Mouse (Mus musculus) liver, adult 2 months (tissue): ENCODE data around the gene Tgfa. TPM values are rescaled to one million over a fixed set of nuclear protein-coding genes. Genes with fewer than 3 reads are reported as not detected.

ENCODE experiments used
- DNase-seq: peaks from one replicate; pipeline ENCODE4 v3.0.0-alpha.2; 2011; ENCODE audit warnings: low read depth, low spot score; ENCODE audit errors: extremely low read depth
- H3K27ac ChIP-seq: fragments of 200-500 bp; replicated peaks from 2 replicates; pipeline ENCODE4 v1.5.1; 2012; ENCODE audit warnings: low read depth, mild to moderate bottlenecking, control low read depth, inconsistent platforms, low read length; ENCODE audit not compliant: insufficient read depth
- H3K27me3 ChIP-seq: fragments of 200-500 bp; 2 replicates; pipeline ENCODE4 v1.6.1; 2012; ENCODE audit warnings: mild to moderate bottlenecking, moderate library complexity, low read length, inconsistent platforms; ENCODE audit not compliant: control insufficient read depth, insufficient read depth
- H3K36me3 ChIP-seq: fragments of 200-500 bp; 2 replicates; pipeline ENCODE4 v1.6.1; 2012; ENCODE audit warnings: low read length, inconsistent platforms; ENCODE audit not compliant: control insufficient read depth, insufficient read depth
- H3K4me1 ChIP-seq: fragments of 200-500 bp; 2 replicates; pipeline ENCODE4 v1.6.1; 2011; ENCODE audit warnings: low read length; ENCODE audit not compliant: control insufficient read depth, insufficient read depth
- H3K4me3 ChIP-seq: fragments of 200-500 bp; 2 replicates; pipeline ENCODE4 v1.5.1; 2011; ENCODE audit warnings: low read depth, mild to moderate bottlenecking, control low read depth, low read length, moderate library complexity; ENCODE audit not compliant: insufficient read depth
- H3K79me2 ChIP-seq: fragments of 200-500 bp; 2 replicates; pipeline ENCODE4 v1.6.1; 2012; ENCODE audit warnings: inconsistent platforms, mild to moderate bottlenecking, low read length, moderate library complexity; ENCODE audit not compliant: control insufficient read depth, insufficient read depth
- H3K9ac ChIP-seq: fragments of 200-500 bp; 2 replicates; pipeline ENCODE4 v1.6.1; 2012; ENCODE audit warnings: low read depth, mild to moderate bottlenecking, control low read depth, inconsistent platforms, low read length
- CTCF ChIP-seq: fragments of 200-500 bp; IDR thresholded peaks from 2 replicates; pipeline ENCODE4 v1.5.1; 2011; ENCODE audit warnings: low read depth, low read length, control low read depth
- POLR2A ChIP-seq: fragments of 200-500 bp; IDR thresholded peaks from 2 replicates; pipeline ENCODE4 v1.6.1; 2011; ENCODE audit warnings: low read length, control low read depth; ENCODE audit not compliant: insufficient read depth; ENCODE audit errors: extremely low read depth
- WGBS: fragments of 180-500 bp; shearing (Covaris S2); methylation state at CpG from one replicate; pipeline ENCODE4 v1.1.7; 2018; 5-methylcytosine and 5-hydroxymethylcytosine counted together
- polyA plus RNA-seq: library from polyadenylated mRNA; depleted of rRNA; stranded (reverse); fragments of >200 nt; gene quantifications from 2 replicates; pipeline ENCODE4 v1.2.3, GENCODE M21; 2012; rRNA removed
- total RNA-seq: library from RNA; depleted of rRNA; stranded (reverse); fragments of >200 nt; gene quantifications from 2 replicates; pipeline ENCODE4 v1.2.3, GENCODE M21; 2014; rRNA removed

Gene Tgfa
- total and polyA plus RNA-seq, 2 experiments = 6.3 to 13.3 TPM

GRCm38 (mm10) chr6:86318855-86319254, 123.8 kb downstream of the Tgfa start:
- H3K4me3 ChIP-seq = no peak overlapping the region
- H3K4me1 ChIP-seq = no peaks in the 10 kb centered on the region
- WGBS = 70% methylated on average over 4 of the region's 4 CpGs
- H3K27ac ChIP-seq = no peak overlapping the region
- no peak overlapping the region for H3K9ac ChIP-seq
- H3K79me2 ChIP-seq = no peaks in the 10 kb centered on the region
- TF ChIP-seq POLR2A = no peak
- TF ChIP-seq CTCF = no peak
- no peaks in the 10 kb centered on the region for H3K27me3 ChIP-seq
- H3K36me3 ChIP-seq = no peaks in the 10 kb centered on the region
- no peak for DNase-seq

- no peaks in the 10 kb centered on the region for H3K27me3 ChIP-seq
- H3K4me3 ChIP-seq = no peak overlapping the region
- H3K36me3 ChIP-seq = no peaks in the 10 kb centered on the region
- TF ChIP-seq CTCF (no peak), POLR2A (no peak)
- no peak for DNase-seq
- 94% methylated on average over 5 of the region's 5 CpGs for WGBS
- no peak overlapping the region for H3K9ac ChIP-seq
- H3K4me1 ChIP-seq = no peaks in the 10 kb centered on the region
- no peak overlapping the region for H3K27ac ChIP-seq
- H3K79me2 ChIP-seq = no peaks in the 10 kb centered on the region
Observed at GRCm38 (mm10) chr6:86322031-86322563, 127.1 kb downstream of the Tgfa start.

- Histone ChIP-seq H3K79me2 (no peaks in the 10 kb centered on the region), H3K4me1 (no peaks in the 10 kb centered on the region), H3K9ac (no peak overlapping the region), H3K27ac (no peak overlapping the region), H3K27me3 (no peaks in the 10 kb centered on the region), H3K36me3 (no peaks in the 10 kb centered on the region), H3K4me3 (no peak overlapping the region)
- WGBS = 97% methylated on average over 9 of the region's 9 CpGs
- no peak for TF ChIP-seq CTCF
- DNase-seq = no peak
Observed at GRCm38 (mm10) chr6:86322991-86323390, 128.0 kb downstream of the Tgfa start.

- Histone ChIP-seq H3K9ac (no peak overlapping the region), H3K4me1 (no peaks in the 10 kb centered on the region), H3K27me3 (no peaks in the 10 kb centered on the region), H3K27ac (no peak overlapping the region), H3K4me3 (no peak overlapping the region), H3K79me2 (no peaks in the 10 kb centered on the region), H3K36me3 (no peaks in the 10 kb centered on the region)
- WGBS = 91% methylated on average over 3 of the region's 3 CpGs
- TF ChIP-seq POLR2A (no peak), CTCF (no peak)
- DNase-seq = no peak
Observed at GRCm38 (mm10) chr6:86324400-86324799, 129.4 kb downstream of the Tgfa start.

Other genes with a start within 250 kb of the Tgfa start
- gene Dusp11, start 233.6 kb upstream of the Tgfa start, total RNA-seq = 26.1 and 37.7 TPM in 2 replicates
- gene Dusp11, start 233.6 kb upstream of the Tgfa start, polyA plus RNA-seq = 19.6 and 28.9 TPM in 2 replicates
- not detected in 2 replicates for gene Figla, start 179.1 kb upstream of the Tgfa start, total RNA-seq
- gene Figla, start 179.1 kb upstream of the Tgfa start, polyA plus RNA-seq = not detected in 2 replicates
- under 0.01 and 0.20 TPM in 2 replicates for gene Add2, start 166.5 kb upstream of the Tgfa start, total RNA-seq
- not detected in 2 replicates for gene Add2, start 166.5 kb upstream of the Tgfa start, polyA plus RNA-seq
- gene Fam136a, start 170.4 kb downstream of the Tgfa start, total RNA-seq = 77.9 and 83.2 TPM in 2 replicates
- gene Fam136a, start 170.4 kb downstream of the Tgfa start, polyA plus RNA-seq = 40.1 and 41.8 TPM in 2 replicates
- gene Snrpg, start 176.1 kb downstream of the Tgfa start, total RNA-seq = 12.6 and 18.5 TPM in 2 replicates
- 25.9 and 37.9 TPM in 2 replicates for gene Snrpg, start 176.1 kb downstream of the Tgfa start, polyA plus RNA-seq
- 96.5 and 102 TPM in 2 replicates for gene Pcyox1, start 201.9 kb downstream of the Tgfa start, total RNA-seq
- 60.4 and 74.6 TPM in 2 replicates for gene Pcyox1, start 201.9 kb downstream of the Tgfa start, polyA plus RNA-seq
- 10.9 and 13.6 TPM in 2 replicates for gene Tia1, start 209.0 kb downstream of the Tgfa start, total RNA-seq
- 2.7 and 4.0 TPM in 2 replicates for gene Tia1, start 209.0 kb downstream of the Tgfa start, polyA plus RNA-seq
- 0.83 TPM in 1 of 2 replicates, not detected in the other for gene Gm44790, start 231.4 kb downstream of the Tgfa start, total RNA-seq
- gene Gm44790, start 231.4 kb downstream of the Tgfa start, polyA plus RNA-seq = 1.5 and 4.0 TPM in 2 replicates
- 10.1 and 10.2 TPM in 2 replicates for gene C87436, start 243.2 kb downstream of the Tgfa start, total RNA-seq
- gene C87436, start 243.2 kb downstream of the Tgfa start, polyA plus RNA-seq = 7.6 and 7.8 TPM in 2 replicates